Mouse (Mus musculus) bone marrow, adult 2 months (tissue): ENCODE results near the gene Phf23.

Experiments used
- CTCF ChIP-seq: fragments of 200-500 bp; IDR thresholded peaks from 2 replicates; pipeline ENCODE4 v1.5.1; 2011; ENCODE audit warnings: low read length, control low read depth; ENCODE audit not compliant: control insufficient read depth, insufficient read depth
- POLR2A ChIP-seq: fragments of 200-500 bp; IDR thresholded peaks from 2 replicates; pipeline ENCODE4 v1.6.1; 2011; ENCODE audit warnings: low read depth, mild to moderate bottlenecking, control low read depth, low read length, borderline replicate concordance; ENCODE audit not compliant: control insufficient read depth

- TF ChIP-seq CTCF, result no peak
- peak; percentile 73 for TF ChIP-seq POLR2A
These were observed 4.5 kb upstream of the Phf23 start, which contains the start of gene Gabarap for GRCm38 (mm10) chr11:69990850-69991691.
